ENCODE assay signal across 8 mouse cellular contexts in the genomic region with DNA sequence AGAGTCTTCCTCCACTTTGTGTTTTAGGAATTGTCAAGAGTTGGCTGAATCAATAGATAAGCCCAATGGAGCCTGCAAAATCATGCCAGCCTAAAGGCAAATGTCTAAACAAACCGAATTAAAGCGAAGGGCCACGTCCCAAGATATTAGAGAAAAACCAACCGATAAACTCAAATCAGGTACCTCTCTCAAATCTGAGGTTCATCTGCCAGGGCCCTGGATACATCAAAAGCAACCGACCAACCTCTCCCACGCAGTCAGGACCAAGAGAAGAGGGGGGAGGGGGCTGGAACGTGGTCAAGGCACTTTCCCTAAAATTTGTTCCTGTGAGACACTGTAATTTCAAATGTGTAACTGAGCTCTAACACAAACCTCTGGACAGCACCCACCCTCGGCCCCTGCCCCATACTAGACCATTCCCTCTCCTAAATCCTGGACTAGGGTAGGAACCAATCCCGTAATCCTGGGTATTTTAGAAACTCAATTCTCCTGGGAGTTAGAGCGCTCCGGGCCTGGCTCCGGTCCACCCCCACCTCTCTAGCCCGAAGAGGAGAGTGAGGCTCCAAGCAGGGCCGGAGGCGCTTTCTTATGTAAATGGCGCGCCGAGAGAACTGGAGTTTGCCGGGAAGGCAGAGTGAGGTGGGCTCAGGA. TPM values are rescaled to one million over a fixed set of nuclear protein-coding genes. Genes with fewer than 3 reads are reported as not detected.
A peak's percentile ranks its signal among the peaks of the same experiment; 100 is the strongest.
DNase-seq lines count a peak whose midpoint lies in the region; ATAC-seq and TF ChIP-seq lines count a peak whose summit lies in the region.

No protein-coding gene starts in this region.

- H3K36me3 ChIP-seq in kidney, postnatal 0 days (ENCODE audit: insufficient read depth, low read length): no peaks in the 10 kb centered on the region
- H3K36me3 ChIP-seq in forebrain, embryonic 12.5 days (replicated peaks): no peaks in the 10 kb centered on the region
- H3K36me3 ChIP-seq in midbrain, postnatal 0 days (ENCODE audit: insufficient read depth, low read length): no peaks in the 10 kb centered on the region

- peak; percentile 61 for DNase-seq in kidney, postnatal 0 days (ENCODE audit: low spot score)
- DNase-seq in kidney, adult 8-10 months: no peak
- peak; percentile 54 for DNase-seq in Muller cell, postnatal 12 days (ENCODE audit: inconsistent ontology term)
- peak; percentile 45 to 59 for DNase-seq in kidney, postnatal 4 days
- peak; percentile 32 for DNase-seq in midbrain, postnatal 0 days (ENCODE audit: low spot score)
- DNase-seq in frontal cortex, adult 2 months (ENCODE audit: extremely low spot score in 1 of 2, low spot score in 1 of 2): no peak

- peaks cover 15% of the 10 kb centered on the region; the same call in 1 of the 2 replicates for H3K4me1 ChIP-seq in kidney, postnatal 0 days (replicated peaks; ENCODE audit: insufficient read depth, low read length)
- peaks cover 31% of the 10 kb centered on the region for H3K4me1 ChIP-seq in forebrain, embryonic 12.5 days
- H3K4me1 ChIP-seq in midbrain, postnatal 0 days (ENCODE audit: insufficient read depth, low read length): peaks cover 13% of the 10 kb centered on the region; the same call in 1 of the 2 replicates

- ATAC-seq in kidney, postnatal 0 days (replicated peaks; ENCODE audit: low FRiP score, low read depth): no peak
- peak; percentile 33 for ATAC-seq in forebrain, embryonic 12.5 days (ENCODE audit: low FRiP score)
- ATAC-seq in midbrain, postnatal 0 days (ENCODE audit: low FRiP score): no peak
- no peak for ATAC-seq in granulocyte monocyte progenitor cell, adult 5-6 weeks (replicated peaks; ENCODE audit: poor library complexity, severe bottlenecking)

- WGBS in kidney, postnatal 0 days: 2% methylated on average over 19 of the region's 19 CpGs
- WGBS in forebrain, embryonic 12.5 days: under 1% methylated on average over 19 of the region's 19 CpGs
- 3% methylated on average over 19 of the region's 19 CpGs for WGBS in midbrain, postnatal 0 days

- no peak for TF ChIP-seq CTCF in kidney, postnatal 0 days (IDR thresholded peaks at IDR 0.05; ENCODE audit: low read depth)
- no peak for TF ChIP-seq CTCF in midbrain, postnatal 0 days (IDR thresholded peaks at IDR 0.05)

- no peaks in the 10 kb centered on the region for H3K27me3 ChIP-seq in kidney, postnatal 0 days (ENCODE audit: insufficient read depth, low read length)
- H3K27me3 ChIP-seq in forebrain, embryonic 12.5 days: peaks cover 10% of the 10 kb centered on the region
- H3K27me3 ChIP-seq in midbrain, postnatal 0 days (ENCODE audit: insufficient read depth, low read length): 0 out of 2 replicates have a peak, but pooled peaks cover 14% of the 10 kb centered on the region

- peak overlapping the region; percentile 51 for H3K4me3 ChIP-seq in kidney, postnatal 0 days (replicated peaks; ENCODE audit: low read depth, low read length)
- peak overlapping the region; percentile 61 for H3K4me3 ChIP-seq in forebrain, embryonic 12.5 days (replicated peaks)
- H3K4me3 ChIP-seq in midbrain, postnatal 0 days (ENCODE audit: low read depth, low read length): peak overlapping the region; percentile 53

- peak overlapping the region; percentile 84 for H3K4me2 ChIP-seq in kidney, postnatal 0 days (ENCODE audit: low read length)
- peak overlapping the region; percentile 97 for H3K4me2 ChIP-seq in forebrain, embryonic 12.5 days
- H3K4me2 ChIP-seq in midbrain, postnatal 0 days (ENCODE audit: low read depth, low read length, poor library complexity, severe bottlenecking): peak overlapping the region; percentile 97

- H3K9me3 ChIP-seq in kidney, postnatal 0 days (replicated peaks; ENCODE audit: low read length): no peaks in the 10 kb centered on the region
- H3K9me3 ChIP-seq in forebrain, embryonic 12.5 days: no peaks in the 10 kb centered on the region
- no peaks in the 10 kb centered on the region for H3K9me3 ChIP-seq in midbrain, postnatal 0 days (ENCODE audit: low read length)

- peak overlapping the region; percentile 43 for H3K9ac ChIP-seq in kidney, postnatal 0 days (ENCODE audit: low read depth, low read length)
- peak overlapping the region; percentile 65 for H3K9ac ChIP-seq in forebrain, embryonic 12.5 days
- 0 out of 2 replicates have a peak overlapping the region, but pooled peaks have one; percentile 4 for H3K9ac ChIP-seq in midbrain, postnatal 0 days (replicated peaks; ENCODE audit: low read length, poor library complexity, severe bottlenecking)

- H3K27ac ChIP-seq in kidney, postnatal 0 days: peak overlapping the region; percentile 43; the same call in 1 of the 2 replicates
- H3K27ac ChIP-seq in forebrain, embryonic 12.5 days: peak overlapping the region; percentile 76
- no peak overlapping the region for H3K27ac ChIP-seq in midbrain, postnatal 0 days (ENCODE audit: low read depth, low read length)

RNA-seq across cellular contexts. Expression of a gene that starts 1.7 kb away (rescaled TPM):
- 4.0 and 4.5 TPM in 2 replicates for polyA plus RNA-seq in kidney, postnatal 0 days (2015; fragmentation: Nextera tagmentation; extraction: Ambion mirVana)
- 16.4 and 21.5 TPM in 2 replicates for polyA plus RNA-seq in forebrain, embryonic 12.5 days (2016; fragmentation: Nextera tagmentation; extraction: Ambion mirVana)
- total RNA-seq in midbrain, postnatal 0 days (2014; rRNA removed): 1.6 and 3.9 TPM in 2 replicates
- polyA plus RNA-seq in midbrain, postnatal 0 days (2015; fragmentation: Nextera tagmentation; extraction: Ambion mirVana): 2.0 and 2.2 TPM in 2 replicates
- polyA plus RNA-seq in frontal cortex, adult 2 months (2012; rRNA removed): 2.6 and 2.9 TPM in 2 replicates
- 38.6 and 70.1 TPM in 2 replicates for total RNA-seq in granulocyte monocyte progenitor cell, adult 5-6 weeks (2014; fragmentation: Nextera tagmentation)
- 62.0 and 76.5 TPM in 2 replicates for total RNA-seq in granulocyte monocyte progenitor cell, adult 5-6 weeks (2017)

Comparison
In these comparisons a context has a peak if more than half of its experiments do, and no peak if none do; other contexts are left out.
1. DNase-seq: peak in kidney, postnatal 0 days (single experiment), Muller cell, postnatal 12 days (single experiment), kidney, postnatal 4 days (2 of 2) and midbrain, postnatal 0 days (single experiment); none in kidney, adult 8-10 months (0 of 2) and frontal cortex, adult 2 months (0 of 2).
2. H3K9ac ChIP-seq: peak in every context shown above with its lines; median percentile 65 in forebrain, embryonic 12.5 days; 43 in kidney, postnatal 0 days; 4 in midbrain, postnatal 0 days.
3. Peak in every context shown above with its lines, with median percentiles within 50 percentile points of each other: H3K4me2 ChIP-seq and H3K4me3 ChIP-seq.